Mouse (Mus musculus) spleen, adult 2 months (tissue): ENCODE measurements around the gene Cnep1r1. TPM values are rescaled to one million over a fixed set of nuclear protein-coding genes. Genes with fewer than 3 reads are reported as not detected.

Experiments used
- DNase-seq, 2 experiments: peaks; one replicate each; pipeline versions ENCODE4 v3.0.0 to v3.0.0-alpha.2; 2012 to 2021; ENCODE audit warnings: low spot score in 2 of 2, low read depth in 1 of 2
- H3K27ac ChIP-seq: fragments of 200-500 bp; 2 replicates; pipeline ENCODE4 v1.5.1; 2012; ENCODE audit warnings: low read length, inconsistent platforms; ENCODE audit not compliant: insufficient read depth
- H3K27me3 ChIP-seq: fragments of 200-500 bp; 2 replicates; pipeline ENCODE4 v1.6.1; 2012; ENCODE audit warnings: mild to moderate bottlenecking, moderate library complexity, low read length, inconsistent platforms; ENCODE audit not compliant: control insufficient read depth, insufficient read depth
- H3K36me3 ChIP-seq: fragments of 200-500 bp; 2 replicates; pipeline ENCODE4 v1.6.1; 2012; ENCODE audit warnings: mild to moderate bottlenecking, low read length, inconsistent platforms; ENCODE audit not compliant: control insufficient read depth, insufficient read depth
- H3K4me1 ChIP-seq: fragments of 200-500 bp; 2 replicates; pipeline ENCODE4 v1.6.1; 2011; ENCODE audit warnings: inconsistent platforms; ENCODE audit not compliant: control insufficient read depth, insufficient read depth, insufficient read length
- H3K4me3 ChIP-seq: fragments of 200-500 bp; 2 replicates; pipeline ENCODE4 v1.5.1; 2011; ENCODE audit warnings: mild to moderate bottlenecking, inconsistent platforms; ENCODE audit not compliant: insufficient read depth, insufficient read length; ENCODE audit errors: extremely low read depth
- CTCF ChIP-seq: fragments of 200-500 bp; IDR thresholded peaks from 2 replicates; pipeline ENCODE4 v1.5.1; 2011; ENCODE audit warnings: mild to moderate bottlenecking, inconsistent platforms; ENCODE audit not compliant: insufficient read depth, insufficient read length, insufficient replicate concordance; ENCODE audit errors: extremely low read depth
- POLR2A ChIP-seq: fragments of 200-500 bp; IDR thresholded peaks from 2 replicates; pipeline ENCODE4 v1.6.1; 2011; ENCODE audit warnings: low read depth, low read length, inconsistent platforms
- WGBS: fragments of 180-500 bp; shearing (Covaris S2); methylation state at CpG from one replicate; pipeline ENCODE4 v1.1.7; 2018; 5-methylcytosine and 5-hydroxymethylcytosine counted together
- polyA plus RNA-seq: library from polyadenylated mRNA; depleted of rRNA; stranded (reverse); fragments of >200 nt; gene quantifications from 2 replicates; pipeline ENCODE4 v1.2.3, GENCODE M21; 2012

Gene Cnep1r1
- polyA plus RNA-seq, 1 experiment: 7.3 TPM

DNA sequence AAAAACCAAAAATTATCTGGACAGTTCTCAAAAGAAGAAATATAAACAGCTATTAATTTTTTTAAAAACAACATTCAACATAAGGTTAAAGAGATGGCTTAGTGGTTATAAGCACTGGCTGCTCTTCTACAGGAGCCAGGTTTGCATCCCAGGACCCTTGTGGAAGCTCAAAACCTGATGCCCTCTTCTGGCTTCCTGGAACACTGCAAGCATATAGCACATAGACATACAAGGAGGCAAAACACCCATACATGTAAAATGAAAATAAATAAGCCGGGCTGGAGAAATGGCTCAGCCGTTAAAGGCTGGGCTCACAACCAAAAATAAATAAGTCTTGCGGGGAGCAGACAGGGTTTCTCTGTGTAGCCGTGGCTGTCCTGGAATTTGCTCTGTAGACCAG, 9.3 kb upstream of the Cnep1r1 start:
- Histone ChIP-seq H3K4me3 (no peak overlapping the region), H3K36me3 (no peaks in the 10 kb centered on the region), H3K27me3 (no peaks in the 10 kb centered on the region), H3K4me1 (no peaks in the 10 kb centered on the region), H3K27ac (no peak overlapping the region)
- WGBS: 95% methylated on average over 4 of the region's 4 CpGs
- TF ChIP-seq CTCF (no peak), POLR2A (no peak)
- DNase-seq: no peak

DNA sequence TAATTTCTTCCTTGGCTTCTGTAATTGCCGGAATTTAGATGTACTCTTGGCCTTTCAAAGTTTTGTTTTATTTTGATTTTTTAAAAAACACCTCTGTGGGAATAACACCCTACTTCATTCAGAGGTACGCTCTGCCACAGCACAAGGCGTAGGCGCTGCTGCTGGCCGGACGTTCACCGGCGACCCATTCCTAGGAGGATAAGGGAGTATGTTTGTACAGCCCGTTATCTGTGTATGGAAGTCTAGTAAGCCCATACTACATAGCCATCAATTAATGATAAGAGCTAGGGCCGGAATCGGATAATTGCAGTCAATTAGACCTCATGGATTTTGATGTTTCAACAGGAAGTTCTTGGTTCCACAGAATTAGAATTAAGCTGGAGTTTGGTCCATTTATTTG, 507 bp downstream of the Cnep1r1 start:
- peak overlapping the region; percentile 91; the same call in 1 of the 2 replicates for H3K27ac ChIP-seq
- no peak for DNase-seq
- 1% methylated on average over 11 of the region's 11 CpGs for WGBS
- peaks cover 1% of the 10 kb centered on the region; the same call in 1 of the 2 replicates for H3K27me3 ChIP-seq
- TF ChIP-seq CTCF (no peak), POLR2A (no peak)
- H3K4me3 ChIP-seq: peak overlapping the region; percentile 95
- 0 out of 2 replicates have a peak, but pooled peaks cover 2% of the 10 kb centered on the region for H3K36me3 ChIP-seq
- no peaks in the 10 kb centered on the region for H3K4me1 ChIP-seq

DNA sequence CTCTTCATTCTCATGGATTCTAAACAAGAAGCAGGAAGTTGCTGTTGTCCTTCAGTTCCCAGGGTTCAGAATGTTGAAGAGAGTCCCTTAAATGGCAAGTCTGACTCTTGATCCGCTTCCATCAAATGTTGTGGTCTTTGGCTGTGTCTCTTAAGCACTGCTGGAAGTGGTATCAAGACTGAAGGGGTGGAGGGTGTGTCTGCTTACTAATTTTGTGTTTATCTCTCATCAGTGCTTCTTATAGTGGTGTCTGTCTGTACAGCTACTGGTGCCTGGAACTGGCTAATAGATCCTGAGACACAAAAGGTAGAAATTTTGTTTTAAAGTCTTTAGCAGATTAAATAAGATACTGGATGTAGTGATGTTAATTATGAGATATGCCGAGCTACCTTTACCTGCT, 6.3 kb downstream of the Cnep1r1 start:
- no peaks in the 10 kb centered on the region for H3K4me1 ChIP-seq
- TF ChIP-seq CTCF: no peak
- TF ChIP-seq POLR2A: no peak
- H3K36me3 ChIP-seq: peaks cover 7% of the 10 kb centered on the region; the same call in 1 of the 2 replicates
- DNase-seq: no peak
- 93% methylated on average over 2 of the region's 2 CpGs for WGBS
- no peaks in the 10 kb centered on the region for H3K27me3 ChIP-seq
- H3K27ac ChIP-seq: no peak overlapping the region
- H3K4me3 ChIP-seq: no peak overlapping the region

DNA sequence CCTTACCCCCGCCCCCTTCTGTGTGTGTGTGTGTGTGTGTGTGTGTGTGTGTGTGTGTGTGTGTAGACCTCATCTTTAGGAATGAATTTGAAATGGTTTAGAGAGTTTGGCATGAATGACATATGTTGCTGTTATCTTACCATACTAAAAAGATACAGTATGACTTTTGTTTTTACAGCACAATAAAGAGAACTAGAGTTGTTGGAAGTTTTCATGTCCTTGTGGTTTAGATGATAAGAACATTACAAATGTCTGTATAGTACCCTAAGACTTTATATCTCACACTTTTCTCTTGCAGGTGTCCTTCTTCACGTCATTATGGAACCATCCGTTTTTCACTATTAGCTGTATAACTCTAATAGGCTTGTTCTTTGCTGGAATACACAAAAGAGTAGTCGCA, 10.8 kb downstream of the Cnep1r1 start:
- H3K4me1 ChIP-seq: no peaks in the 10 kb centered on the region
- peaks cover 17% of the 10 kb centered on the region for H3K36me3 ChIP-seq
- no peak for DNase-seq
- WGBS: 91% methylated on average over 4 of the region's 4 CpGs
- TF ChIP-seq POLR2A (no peak), CTCF (no peak)
- no peaks in the 10 kb centered on the region for H3K27me3 ChIP-seq
- no peak overlapping the region for H3K4me3 ChIP-seq
- no peak overlapping the region for H3K27ac ChIP-seq

DNA sequence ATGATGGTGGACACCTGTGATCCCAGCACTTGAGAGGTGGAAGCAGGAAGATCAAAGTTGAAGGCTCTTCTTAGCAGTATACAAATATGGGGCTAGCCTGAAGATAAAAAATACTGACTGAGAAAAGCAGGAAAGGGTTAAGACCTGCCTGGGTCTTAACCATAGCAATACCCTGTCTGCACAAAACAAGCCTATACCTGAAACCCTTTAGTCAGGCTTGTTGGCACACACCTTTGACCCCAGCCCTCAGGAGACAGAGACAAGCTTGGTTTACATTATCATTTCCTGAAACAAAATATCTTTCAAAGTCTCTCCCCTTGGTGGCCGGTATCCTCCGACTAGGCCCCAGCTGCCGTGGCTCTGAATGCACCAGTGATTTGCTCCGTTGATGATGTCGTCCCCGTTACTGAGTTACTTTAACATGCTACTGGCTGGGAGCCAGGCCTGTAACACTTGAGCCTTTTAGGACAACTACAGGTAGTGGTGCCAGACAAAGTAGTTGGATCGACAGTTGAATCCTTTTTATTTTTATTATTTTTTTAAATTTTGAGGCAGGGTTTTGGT, 12.3 kb downstream of the Cnep1r1 start:
- no peak for TF ChIP-seq POLR2A
- TF ChIP-seq CTCF: no peak
- Histone ChIP-seq H3K27ac (no peak overlapping the region), H3K4me1 (no peaks in the 10 kb centered on the region), H3K27me3 (no peaks in the 10 kb centered on the region), H3K36me3 (peaks cover 18% of the 10 kb centered on the region), H3K4me3 (no peak overlapping the region)
- 81% methylated on average over 7 of the region's 7 CpGs for WGBS
- no peak for DNase-seq

DNA sequence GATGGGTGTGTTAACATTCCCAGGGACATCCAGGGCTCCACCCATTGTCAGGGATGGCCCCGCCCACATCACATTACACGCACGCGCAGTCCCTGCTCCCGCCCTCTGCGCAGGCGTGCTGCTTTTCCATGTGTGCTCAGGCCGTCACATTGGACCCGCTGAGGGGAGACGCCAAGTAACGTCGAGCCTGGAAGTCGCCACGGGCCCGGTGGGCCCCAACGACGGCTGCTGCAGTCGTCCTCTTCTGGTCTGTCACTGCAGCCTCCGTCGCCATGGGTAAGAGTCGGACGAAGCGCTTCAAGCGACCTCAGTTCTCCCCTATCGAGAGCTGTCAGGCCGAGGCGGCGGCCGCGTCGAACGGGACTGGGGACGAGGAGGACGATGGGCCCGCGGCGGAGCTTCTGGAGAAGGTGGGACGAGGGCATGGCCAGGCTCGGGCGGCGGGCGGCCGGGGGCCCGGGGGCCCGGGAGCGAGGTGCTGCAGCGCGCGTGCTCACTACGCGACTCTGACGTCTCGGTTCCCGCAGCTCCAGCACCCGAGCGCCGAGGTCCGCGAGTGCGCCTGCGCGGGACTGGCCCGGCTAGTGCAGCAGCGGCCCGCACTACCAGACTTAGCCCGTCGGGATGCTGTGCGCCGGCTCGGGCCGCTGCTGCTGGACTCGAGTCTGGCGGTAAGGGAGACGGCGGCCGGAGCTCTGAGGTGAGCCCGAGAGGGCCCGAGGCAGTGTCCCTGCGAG, 19.3 kb downstream of the Cnep1r1 start, which contains the start of gene Heatr3:
Heatr3 (plus strand) TSS at position 108 of the 737 bp plus-strand sequence.
- Histone ChIP-seq H3K4me1 (no peaks in the 10 kb centered on the region; the same call in 1 of the 2 replicates), H3K27ac (peak within 1 kb of the TSS; percentile 69), H3K36me3 (peaks cover 12% of the 10 kb centered on the region)

More for the DNA sequence above, 19.3 kb downstream of the Cnep1r1 start, which contains the start of gene Heatr3:
- H3K27me3 ChIP-seq: no peaks in the 10 kb centered on the region
- peak within 1 kb of the TSS; percentile 76 for H3K4me3 ChIP-seq
- DNase-seq: peak; percentile 73 to 88
- TF ChIP-seq CTCF (0 out of 2 replicates have a peak, but pooled peaks have one; percentile 7), POLR2A (no peak; the same call in 1 of the 2 replicates)
- under 1% methylated on average over 71 of the region's 79 CpGs for WGBS
